Mouse (Mus musculus) hindbrain, embryonic 12.5 days (tissue): Measurements from ENCODE around the gene Prrg4. TPM values are rescaled to one million over a fixed set of nuclear protein-coding genes. Genes with fewer than 3 reads are reported as not detected.
A peak's percentile ranks its signal among the peaks of the same experiment; 100 is the strongest.
"Not testable (repeated sequence)": the region's sequence is repeated elsewhere in the genome, so short reads cannot be mapped to it uniquely, and the experiment has no call there.

Experiments used
- ATAC-seq: fragments of 200-750 bp; cut with Nextera tagmentation; 2 replicates; pipeline ENCODE4 v1.8.0; 2017; ENCODE audit warnings: moderate TSS enrichment; ENCODE audit not compliant: low FRiP score
- H3K27ac ChIP-seq: fragments of 300-500 bp; sonication (generic); 2 replicates; pipeline ENCODE4 v1.5.1; 2016; ENCODE audit warnings: mild to moderate bottlenecking
- H3K27me3 ChIP-seq: fragments of 300-500 bp; sonication (generic); 2 replicates; pipeline ENCODE4 v1.6.1; 2016; ENCODE audit warnings: mild to moderate bottlenecking
- H3K36me3 ChIP-seq: fragments of 300-500 bp; sonication (generic); 2 replicates; pipeline ENCODE4 v1.6.1; 2016; ENCODE audit warnings: mild to moderate bottlenecking
- H3K4me1 ChIP-seq: fragments of 300-500 bp; sonication (generic); 2 replicates; pipeline ENCODE4 v1.6.1; 2016
- H3K4me2 ChIP-seq: fragments of 300-500 bp; sonication (generic); replicated peaks from 2 replicates; pipeline ENCODE4 v1.6.1; 2016; ENCODE audit warnings: mild to moderate bottlenecking
- H3K4me3 ChIP-seq: fragments of 300-500 bp; sonication (generic); 2 replicates; pipeline ENCODE4 v1.5.1; 2016; ENCODE audit warnings: mild to moderate bottlenecking
- H3K9ac ChIP-seq: fragments of 300-500 bp; sonication (generic); 2 replicates; pipeline ENCODE4 v1.6.1; 2016; ENCODE audit warnings: mild to moderate bottlenecking, moderate library complexity
- H3K9me3 ChIP-seq: fragments of 300-500 bp; sonication (generic); replicated peaks from 2 replicates; pipeline ENCODE4 v1.6.1; 2016; ENCODE audit warnings: mild to moderate bottlenecking
- WGBS: fragments of 180-500 bp; shearing (Covaris S2); methylation state at CpG from one replicate; pipeline ENCODE4 v1.1.7; 2016; 5-methylcytosine and 5-hydroxymethylcytosine counted together
- polyA plus RNA-seq: library from polyadenylated mRNA; unstranded; fragments of >200 nt; fragmentation: Nextera tagmentation; extraction: Ambion mirVana; gene quantifications from 2 replicates; pipeline ENCODE4 v1.2.1, GENCODE M21; 2016

The Prrg4 gene
- polyA plus RNA-seq, result 1.6 TPM in 2 replicates

- H3K4me1 ChIP-seq, result peaks cover 10% of the 10 kb centered on the region
- no peak within 1 kb of the TSS for H3K27ac ChIP-seq
- H3K4me3 ChIP-seq, result peak within 1 kb of the TSS; percentile 51
- H3K27me3 ChIP-seq, result peaks cover 26% of the 10 kb centered on the region
- H3K9me3 ChIP-seq, result no peaks in the 10 kb centered on the region
- peak within 1 kb of the TSS; percentile 99 for H3K4me2 ChIP-seq
- peak; percentile 72 for ATAC-seq
- under 1% methylated on average over 61 of the region's 62 CpGs for WGBS
- H3K9ac ChIP-seq, result peak within 1 kb of the TSS; percentile 57; the same call in 1 of the 2 replicates
- no peaks in the 10 kb centered on the region for H3K36me3 ChIP-seq
Measured at GRCm38 (mm10) chr2:104849276-104849990, at the start of gene Prrg4. TSS of gene Prrg4 (minus strand) at chr2:104849876.

GRCm38 (mm10) chr2:104887882-104888566 lies 38.3 kb upstream of the Prrg4 start:
- Histone ChIP-seq H3K36me3 (no peaks in the 10 kb centered on the region), H3K27me3 (no peaks in the 10 kb centered on the region), H3K27ac (no peak overlapping the region), H3K4me1 (no peaks in the 10 kb centered on the region), H3K9me3 (no peaks in the 10 kb centered on the region), H3K9ac (no peak overlapping the region), H3K4me3 (no peak overlapping the region), H3K4me2 (no peak overlapping the region)
- no peak for ATAC-seq
- WGBS, result 26% methylated on average over 10 of the region's 10 CpGs

- H3K4me3 ChIP-seq, H3K27me3 ChIP-seq, ATAC-seq, H3K4me1 ChIP-seq, H3K27ac ChIP-seq, H3K9me3 ChIP-seq, H3K36me3 ChIP-seq, H3K9ac ChIP-seq, H3K4me2 ChIP-seq: not testable (repeated sequence)
- WGBS, result 61% methylated on average over 2 of the region's 2 CpGs
Measured at GRCm38 (mm10) chr2:104887331-104887730, 37.7 kb upstream of the Prrg4 start.

GRCm38 (mm10) chr2:104886109-104886508 lies 36.4 kb upstream of the Prrg4 start:
- Histone ChIP-seq H3K36me3 (no peaks in the 10 kb centered on the region), H3K27me3 (no peaks in the 10 kb centered on the region), H3K4me1 (no peaks in the 10 kb centered on the region), H3K4me2 (no peak overlapping the region), H3K4me3 (no peak overlapping the region), H3K27ac (no peak overlapping the region), H3K9ac (no peak overlapping the region), H3K9me3 (no peaks in the 10 kb centered on the region)
- 90% methylated on average over 18 of the region's 18 CpGs for WGBS
- ATAC-seq, result no peak

GRCm38 (mm10) chr2:104878794-104879193 lies 29.1 kb upstream of the Prrg4 start:
- Histone ChIP-seq H3K4me3 (no peak overlapping the region), H3K36me3 (no peaks in the 10 kb centered on the region), H3K27me3 (no peaks in the 10 kb centered on the region), H3K4me1 (no peaks in the 10 kb centered on the region), H3K9me3 (no peaks in the 10 kb centered on the region), H3K27ac (no peak overlapping the region), H3K9ac (no peak overlapping the region), H3K4me2 (no peak overlapping the region)
- ATAC-seq, result no peak
- WGBS, result 85% methylated on average over 8 of the region's 8 CpGs

GRCm38 (mm10) chr2:104869101-104869500 lies 19.4 kb upstream of the Prrg4 start:
- Histone ChIP-seq H3K27me3 (no peaks in the 10 kb centered on the region), H3K36me3 (no peaks in the 10 kb centered on the region), H3K4me2 (no peak overlapping the region), H3K9ac (no peak overlapping the region), H3K27ac (no peak overlapping the region), H3K4me3 (no peak overlapping the region), H3K4me1 (no peaks in the 10 kb centered on the region), H3K9me3 (no peaks in the 10 kb centered on the region)
- WGBS, result 94% methylated on average over 3 of the region's 3 CpGs
- ATAC-seq, result no peak

GRCm38 (mm10) chr2:104867282-104867855 lies 17.7 kb upstream of the Prrg4 start, which contains the start of gene Ccdc73:
TSS of gene Ccdc73 (plus strand) at chr2:104867805.
- H3K9ac ChIP-seq, result no peak within 1 kb of the TSS
- H3K4me1 ChIP-seq, result no peaks in the 10 kb centered on the region
- H3K4me3 ChIP-seq, result no peak within 1 kb of the TSS
- no peak within 1 kb of the TSS for H3K4me2 ChIP-seq
- ATAC-seq, result no peak
- H3K9me3 ChIP-seq, result no peaks in the 10 kb centered on the region
- H3K27ac ChIP-seq, result no peak within 1 kb of the TSS
- no peaks in the 10 kb centered on the region for H3K36me3 ChIP-seq
- no peaks in the 10 kb centered on the region for H3K27me3 ChIP-seq
- WGBS, result 83% methylated on average over 13 of the region's 13 CpGs

GRCm38 (mm10) chr2:104864176-104864860 lies 14.6 kb upstream of the Prrg4 start:
- Histone ChIP-seq H3K4me2 (no peak overlapping the region), H3K9me3 (no peaks in the 10 kb centered on the region), H3K36me3 (no peaks in the 10 kb centered on the region), H3K4me1 (no peaks in the 10 kb centered on the region), H3K9ac (no peak overlapping the region), H3K4me3 (no peak overlapping the region), H3K27ac (no peak overlapping the region), H3K27me3 (no peaks in the 10 kb centered on the region)
- no peak for ATAC-seq
- 89% methylated on average over 4 of the region's 4 CpGs for WGBS

GRCm38 (mm10) chr2:104860426-104860825 lies 10.8 kb upstream of the Prrg4 start:
- Histone ChIP-seq H3K9me3 (no peaks in the 10 kb centered on the region), H3K4me2 (no peak overlapping the region), H3K27me3 (no peaks in the 10 kb centered on the region), H3K27ac (no peak overlapping the region), H3K4me1 (no peaks in the 10 kb centered on the region), H3K36me3 (no peaks in the 10 kb centered on the region), H3K4me3 (no peak overlapping the region), H3K9ac (no peak overlapping the region)
- WGBS, result 86% methylated on average over 10 of the region's 10 CpGs
- no peak for ATAC-seq

GRCm38 (mm10) chr2:104859060-104859459 lies 9.4 kb upstream of the Prrg4 start:
- no peak for ATAC-seq
- H3K36me3 ChIP-seq, result no peaks in the 10 kb centered on the region
- WGBS, result 86% methylated on average over 5 of the region's 5 CpGs
- no peaks in the 10 kb centered on the region for H3K4me1 ChIP-seq
- no peaks in the 10 kb centered on the region for H3K9me3 ChIP-seq
- no peaks in the 10 kb centered on the region for H3K27me3 ChIP-seq
- no peak overlapping the region for H3K4me3 ChIP-seq
- no peak overlapping the region for H3K4me2 ChIP-seq
- no peak overlapping the region for H3K9ac ChIP-seq
- H3K27ac ChIP-seq, result no peak overlapping the region

GRCm38 (mm10) chr2:104858083-104858482 lies 8.4 kb upstream of the Prrg4 start:
- not testable (repeated sequence) for H3K36me3 ChIP-seq, H3K4me1 ChIP-seq, ATAC-seq, H3K27me3 ChIP-seq, H3K9me3 ChIP-seq, H3K9ac ChIP-seq, H3K4me3 ChIP-seq, H3K4me2 ChIP-seq, H3K27ac ChIP-seq
- WGBS, result 84% methylated on average over 3 of the region's 3 CpGs

- H3K4me1 ChIP-seq, result no peaks in the 10 kb centered on the region
- H3K27me3 ChIP-seq, result peaks cover 3% of the 10 kb centered on the region
- no peak overlapping the region for H3K27ac ChIP-seq
- WGBS, result 61% methylated on average over 1 of the region's 1 CpGs
- H3K4me2 ChIP-seq, result no peak overlapping the region
- H3K9me3 ChIP-seq, result no peaks in the 10 kb centered on the region
- no peak overlapping the region for H3K4me3 ChIP-seq
- no peaks in the 10 kb centered on the region for H3K36me3 ChIP-seq
- H3K9ac ChIP-seq, result no peak overlapping the region
- ATAC-seq, result no peak
Measured at GRCm38 (mm10) chr2:104856218-104856617, 6.5 kb upstream of the Prrg4 start.
